Mouse (Mus musculus) stomach, postnatal 0 days (tissue): ENCODE measurements around the gene Sdc4.

Source experiments
- CTCF ChIP-seq: IDR thresholded peaks from 2 replicates; pipeline ENCODE4 v1.5.1; 2016; ENCODE audit warnings: antibody characterized with exemption, low read depth, mild to moderate bottlenecking, moderate library complexity
- EP300 ChIP-seq: optimal IDR thresholded peaks from 2 replicates; pipeline ENCODE3; 2016; ENCODE audit warnings: antibody characterized with exemption

GRCm38 (mm10) chr2:164421306-164421705, 22.4 kb downstream of the Sdc4 start:
- TF ChIP-seq CTCF (no peak), EP300 (no peak)
